Mouse (Mus musculus): ENCODE measurements around the gene Maff. TPM values are rescaled to one million over a fixed set of nuclear protein-coding genes. Genes with fewer than 3 reads are reported as not detected.
A peak's percentile ranks its signal among the peaks of the same experiment; 100 is the strongest.

Gene Maff
- total and polyA plus RNA-seq, 3 experiments, result 9.2 to 15.4 (median 10.5) TPM

DNA sequence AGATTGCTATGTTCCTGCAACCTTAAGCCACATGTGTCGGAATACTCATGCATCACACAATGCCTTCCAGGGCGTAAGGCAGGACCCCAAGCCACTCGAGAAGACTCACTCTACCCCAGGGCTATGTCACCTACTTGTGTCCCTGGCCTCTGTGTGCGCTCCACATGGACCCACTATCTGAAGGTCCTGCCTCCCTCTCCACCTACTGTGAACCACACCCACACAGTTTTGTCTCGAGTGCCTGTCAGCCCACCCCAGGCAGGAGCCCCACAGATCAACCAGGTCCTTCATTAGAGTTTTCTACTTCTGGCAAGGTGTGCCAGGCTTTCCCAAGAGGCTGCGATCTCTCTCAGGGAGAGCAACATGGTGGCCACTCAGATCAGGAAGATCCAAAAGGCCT lies 48.9 kb downstream of the Maff start:
- dilution Hi-C loops (cut with MboI; ENCODE audit: extremely low pct_ligation_motif_present, extremely low pct_unique_long_range_greater_than_20kb, low sequenced_read_pairs), result no loop called here

DNA sequence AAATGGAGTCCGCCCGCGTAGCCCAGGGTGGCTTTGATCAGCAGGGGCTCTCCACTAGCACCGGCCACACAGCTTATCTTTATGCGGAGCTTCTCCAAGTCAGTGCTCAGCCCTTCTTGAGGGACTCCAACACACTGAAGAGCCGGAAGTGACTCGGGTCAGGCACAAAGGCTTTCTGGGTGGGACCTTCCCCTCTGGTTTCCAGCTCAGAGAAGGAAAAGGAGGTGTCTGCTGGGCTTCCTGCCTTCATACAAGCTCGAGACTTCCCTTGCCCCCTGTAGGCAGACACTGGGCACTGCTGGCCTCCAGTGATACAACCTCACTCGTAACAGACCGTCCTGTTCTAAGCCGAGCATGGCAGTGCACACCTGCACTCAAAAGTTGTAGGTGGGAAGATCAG lies 50.3 kb downstream of the Maff start:
- no peaks in the 10 kb centered on the region for H3K9me3 ChIP-seq (replicated peaks; ENCODE audit: low read length)
- peaks cover 32% of the 10 kb centered on the region for H3K79me2 ChIP-seq (replicated peaks; ENCODE audit: control insufficient read depth, extremely low read depth, insufficient read depth, poor library complexity, severe bottlenecking)
- peaks cover 2 to 64% of the 10 kb centered on the region in 2 experiments for H3K36me3 ChIP-seq (replicated peaks in 1 of 2; ENCODE audit: control insufficient read depth in 1 of 2, insufficient read depth in 1 of 2, low read length in 1 of 2)
- no peaks in the 10 kb centered on the region for H3K27me3 ChIP-seq (replicated peaks)
- H3K9ac ChIP-seq (ENCODE audit: insufficient read depth, low read depth), result peak overlapping the region; percentile 41; the same call in 1 of the 2 replicates
- dilution Hi-C loops (cut with MboI; ENCODE audit: extremely low pct_ligation_motif_present, extremely low pct_unique_long_range_greater_than_20kb, low sequenced_read_pairs) (no loop called here), in situ Hi-C loops (cut with MboI; ENCODE audit: low pct_ligation_motif_present, low pct_unique_long_range_greater_than_20kb, low sequenced_read_pairs) (no loop called here)
- H3K4me3 ChIP-seq (replicated peaks in 1 of 3; ENCODE audit: low read depth in 2 of 3, low read length in 2 of 3, poor library complexity in 1 of 3), result peak overlapping the region; percentile 38 to 56 (median 46)
- peak overlapping the region; percentile 21; the same call in 1 of the 2 replicates for H3K27ac ChIP-seq (ENCODE audit: insufficient read depth, low read depth)
- DNase-seq (ENCODE audit: extremely low read depth), result peak; percentile 93
- H3K4me1 ChIP-seq (ENCODE audit: control insufficient read depth in 1 of 2, insufficient read depth in 2 of 2), result peaks cover 25 to 63% of the 10 kb centered on the region in 2 experiments
- H3K4me2 ChIP-seq (ENCODE audit: insufficient read depth, low read depth, poor library complexity, severe bottlenecking), result peak overlapping the region; percentile 42
- peak; percentile 51; the same call in 1 of the 2 replicates for TF ChIP-seq MAX (IDR thresholded peaks at IDR 0.05; ENCODE audit: low read length)
- peak; percentile 54 for TF ChIP-seq RAD21 (IDR thresholded peaks at IDR 0.05; ENCODE audit: low read depth, low read length)
- TF ChIP-seq ETS1 (conservative IDR thresholded peaks at IDR 0.05; ENCODE audit: low read depth, low read length), result peak; percentile 38; the same call in 1 of the 2 replicates
- no peak; the same call in 1 of the 2 replicates for TF ChIP-seq ZC3H11A (IDR thresholded peaks at IDR 0.05; ENCODE audit: low read depth, low read length)
- peak; percentile 82 for TF ChIP-seq SIN3A (IDR thresholded peaks at IDR 0.05; ENCODE audit: low read length)
- TF ChIP-seq PAX5 (IDR thresholded peaks at IDR 0.05; ENCODE audit: low read length), result no peak
- TF ChIP-seq GABPA (IDR thresholded peaks at IDR 0.05; ENCODE audit: insufficient replicate concordance, low read depth, low read length), result no peak
- peak; percentile 63 for TF ChIP-seq SMC3 (IDR thresholded peaks at IDR 0.05; ENCODE audit: low read depth, low read length)
- no peak for TF ChIP-seq BHLHE40 (IDR thresholded peaks at IDR 0.05; ENCODE audit: low read depth, low read length)
- TF ChIP-seq E2F4 (IDR thresholded peaks at IDR 0.05; ENCODE audit: insufficient replicate concordance, low read depth, low read length), result no peak
- no peak; the same call in 1 of the 2 replicates for TF ChIP-seq NELFE (IDR thresholded peaks at IDR 0.05; ENCODE audit: low read depth, low read length)
- TF ChIP-seq CHD2 (IDR thresholded peaks at IDR 0.05; ENCODE audit: low read length), result no peak
- TF ChIP-seq NRF1 (IDR thresholded peaks at IDR 0.05; ENCODE audit: low read depth, low read length), result peak; percentile 23; the same call in 1 of the 2 replicates
- TF ChIP-seq CTCF (conservative IDR thresholded peaks at IDR 0.05 in 1 of 2, IDR thresholded peaks at IDR 0.05 in 1 of 2; ENCODE audit: low read depth in 2 of 2, low read length in 2 of 2), result peak; percentile 66 to 78
- TF ChIP-seq POLR2A (IDR thresholded peaks at IDR 0.05; ENCODE audit: low read depth, low read length), result peak; percentile 70
- no peak for TF ChIP-seq USF2 (conservative IDR thresholded peaks at IDR 0.05; ENCODE audit: low read depth, low read length)
- peak; percentile 47; the same call in 1 of the 2 replicates for TF ChIP-seq IRF4 (IDR thresholded peaks at IDR 0.05; ENCODE audit: low read depth, low read length)
- TF ChIP-seq MXI1 (IDR thresholded peaks at IDR 0.05; ENCODE audit: low read depth, low read length), result no peak; the same call in 1 of the 2 replicates
- TF ChIP-seq EP300 (IDR thresholded peaks at IDR 0.05; ENCODE audit: low read length), result 0 out of 2 replicates have a peak, but pooled peaks have one; percentile 35
- TF ChIP-seq TCF12 (IDR thresholded peaks at IDR 0.05; ENCODE audit: low read depth, low read length), result peak; percentile 56; the same call in 1 of the 2 replicates
- no peak for TF ChIP-seq RCOR1 (conservative IDR thresholded peaks at IDR 0.05; ENCODE audit: low read depth, low read length)
- peak; percentile 47; the same call in 1 of the 2 replicates for TF ChIP-seq MEF2A (IDR thresholded peaks at IDR 0.05; ENCODE audit: borderline replicate concordance, low read depth, low read length)
- no peak for TF ChIP-seq CHD1 (IDR thresholded peaks at IDR 0.05; ENCODE audit: low read depth, low read length)
- no peak for TF ChIP-seq JUND (conservative IDR thresholded peaks at IDR 0.05; ENCODE audit: low read depth, low read length)
- TF ChIP-seq TBP (conservative IDR thresholded peaks at IDR 0.05; ENCODE audit: low read depth, low read length), result peak; percentile 54; the same call in 1 of the 2 replicates
- peak; percentile 60 for TF ChIP-seq HCFC1 (IDR thresholded peaks at IDR 0.05; ENCODE audit: low read depth, low read length)
- no peak for TF ChIP-seq MAFK (IDR thresholded peaks at IDR 0.05; ENCODE audit: insufficient replicate concordance, low read length)
- TF ChIP-seq POLR2AphosphoS2 (IDR thresholded peaks at IDR 0.05; ENCODE audit: low read depth, low read length), result no peak
- TF ChIP-seq ZMIZ1 (IDR thresholded peaks at IDR 0.05; ENCODE audit: low read depth, low read length), result 0 out of 2 replicates have a peak, but pooled peaks have one; percentile 49
- TF ChIP-seq MYC (IDR thresholded peaks at IDR 0.05; ENCODE audit: low read depth, low read length), result peak; percentile 77

More for the DNA sequence above, 48.9 kb downstream of the Maff start:
- Histone ChIP-seq H3K9ac (ENCODE audit: insufficient read depth, low read depth) (no peak overlapping the region), H3K4me3 (replicated peaks in 1 of 3; ENCODE audit: low read depth in 2 of 3, low read length in 2 of 3, poor library complexity in 1 of 3) (no peak overlapping the region), H3K27me3 (replicated peaks) (no peaks in the 10 kb centered on the region), H3K79me2 (replicated peaks; ENCODE audit: control insufficient read depth, extremely low read depth, insufficient read depth, poor library complexity, severe bottlenecking) (peaks cover 22% of the 10 kb centered on the region), H3K4me2 (ENCODE audit: insufficient read depth, low read depth, poor library complexity, severe bottlenecking) (no peak overlapping the region), H3K9me3 (replicated peaks; ENCODE audit: low read length) (no peaks in the 10 kb centered on the region), H3K36me3 (replicated peaks in 1 of 2; ENCODE audit: control insufficient read depth in 1 of 2, insufficient read depth in 1 of 2, low read length in 1 of 2) (peaks cover 9 to 79% of the 10 kb centered on the region in 2 experiments), H3K4me1 (ENCODE audit: control insufficient read depth in 1 of 2, insufficient read depth in 2 of 2) (peaks cover 13 to 53% of the 10 kb centered on the region in 2 experiments), H3K27ac (ENCODE audit: insufficient read depth, low read depth) (no peak overlapping the region)
- in situ Hi-C loops (cut with MboI; ENCODE audit: low pct_ligation_motif_present, low pct_unique_long_range_greater_than_20kb, low sequenced_read_pairs), result no loop called here
- DNase-seq (ENCODE audit: extremely low read depth), result no peak
- TF ChIP-seq MAFK (IDR thresholded peaks at IDR 0.05; ENCODE audit: insufficient replicate concordance, low read length), result no peak
- no peak for TF ChIP-seq EP300 (IDR thresholded peaks at IDR 0.05; ENCODE audit: low read length)
- no peak for TF ChIP-seq BHLHE40 (IDR thresholded peaks at IDR 0.05; ENCODE audit: low read depth, low read length)
- no peak for TF ChIP-seq SIN3A (IDR thresholded peaks at IDR 0.05; ENCODE audit: low read length)
- TF ChIP-seq ETS1 (conservative IDR thresholded peaks at IDR 0.05; ENCODE audit: low read depth, low read length), result no peak
- no peak for TF ChIP-seq MXI1 (IDR thresholded peaks at IDR 0.05; ENCODE audit: low read depth, low read length)
- no peak for TF ChIP-seq POLR2AphosphoS2 (IDR thresholded peaks at IDR 0.05; ENCODE audit: low read depth, low read length)
- TF ChIP-seq KAT2A (IDR thresholded peaks at IDR 0.05; ENCODE audit: insufficient replicate concordance, low read length), result no peak
- TF ChIP-seq ZNF384 (IDR thresholded peaks at IDR 0.05; ENCODE audit: low read depth, low read length), result no peak
